Mouse (Mus musculus) kidney, embryonic 15.5 days (tissue): ENCODE data around the gene Entpd3. TPM values are rescaled to one million over a fixed set of nuclear protein-coding genes. Genes with fewer than 3 reads are reported as not detected.

Experiments used
- ATAC-seq: fragments of 200-750 bp; cut with Nextera tagmentation; replicated peaks from 2 replicates; pipeline ENCODE4 v1.8.0; 2017; ENCODE audit warnings: moderate TSS enrichment; ENCODE audit not compliant: low FRiP score
- H3K27ac ChIP-seq: fragments of 300-500 bp; sonication (generic); 2 replicates; pipeline ENCODE4 v1.5.1; 2015; ENCODE audit warnings: mild to moderate bottlenecking, inconsistent platforms
- H3K27me3 ChIP-seq: fragments of 300-500 bp; sonication (generic); 2 replicates; pipeline ENCODE4 v1.6.1; 2015; ENCODE audit warnings: inconsistent platforms
- H3K36me3 ChIP-seq: fragments of 300-500 bp; sonication (generic); 2 replicates; pipeline ENCODE4 v1.6.1; 2015; ENCODE audit warnings: inconsistent platforms
- H3K4me1 ChIP-seq: fragments of 300-500 bp; sonication (generic); 2 replicates; pipeline ENCODE4 v1.6.1; 2015; ENCODE audit warnings: inconsistent platforms
- H3K4me2 ChIP-seq: fragments of 300-500 bp; sonication (generic); 2 replicates; pipeline ENCODE4 v1.6.1; 2015; ENCODE audit warnings: moderate library complexity, mild to moderate bottlenecking, inconsistent platforms
- H3K4me3 ChIP-seq: fragments of 300-500 bp; sonication (generic); replicated peaks from 2 replicates; pipeline ENCODE4 v1.5.1; 2015; ENCODE audit warnings: mild to moderate bottlenecking, inconsistent platforms
- H3K9ac ChIP-seq: fragments of 300-500 bp; sonication (generic); 2 replicates; pipeline ENCODE4 v1.6.1; 2015; ENCODE audit warnings: mild to moderate bottlenecking, inconsistent platforms
- H3K9me3 ChIP-seq: fragments of 300-500 bp; sonication (generic); replicated peaks from 2 replicates; pipeline ENCODE4 v1.6.1; 2016; ENCODE audit warnings: inconsistent platforms
- WGBS: fragments of 180-500 bp; shearing (Covaris S2); methylation state at CpG from one replicate; pipeline ENCODE4 v1.1.7; 2015; ENCODE audit warnings: mixed read lengths; 5-methylcytosine and 5-hydroxymethylcytosine counted together
- polyA plus RNA-seq: library from polyadenylated mRNA; unstranded; fragments of >200 nt; fragmentation: Nextera tagmentation; extraction: Ambion mirVana; gene quantifications from 2 replicates; pipeline ENCODE4 v1.2.1, GENCODE M21; 2015

The Entpd3 gene
- polyA plus RNA-seq, 1 experiment from 2014 or later = 1.5 TPM

DNA sequence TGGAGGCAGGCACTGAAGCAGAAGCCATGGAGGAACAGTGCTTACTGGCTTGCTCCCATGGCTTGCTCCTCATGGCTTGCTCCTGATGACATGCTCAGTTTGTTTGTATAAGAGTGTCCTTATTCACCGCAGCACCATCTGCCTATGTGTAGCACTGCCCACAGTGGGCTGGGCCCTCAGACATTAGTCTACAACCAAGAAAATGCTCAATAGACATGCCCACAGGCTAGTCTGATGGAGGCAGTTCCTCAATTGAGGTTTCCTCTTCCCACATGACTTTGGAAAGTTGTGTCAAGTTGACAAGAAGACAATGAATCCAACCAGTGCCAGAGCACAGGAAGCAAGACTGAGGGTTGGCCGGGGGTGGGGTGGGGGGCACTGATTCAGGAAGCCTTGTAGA is 6.4 kb downstream of the Entpd3 start:
- Histone ChIP-seq H3K27ac (no peak overlapping the region), H3K4me3 (no peak overlapping the region), H3K4me2 (no peak overlapping the region), H3K9me3 (no peaks in the 10 kb centered on the region), H3K27me3 (peaks cover 10% of the 10 kb centered on the region), H3K36me3 (no peaks in the 10 kb centered on the region), H3K9ac (no peak overlapping the region), H3K4me1 (peaks cover 20% of the 10 kb centered on the region)
- WGBS = 81% methylated on average over 2 of the region's 2 CpGs
- no peak for ATAC-seq

DNA sequence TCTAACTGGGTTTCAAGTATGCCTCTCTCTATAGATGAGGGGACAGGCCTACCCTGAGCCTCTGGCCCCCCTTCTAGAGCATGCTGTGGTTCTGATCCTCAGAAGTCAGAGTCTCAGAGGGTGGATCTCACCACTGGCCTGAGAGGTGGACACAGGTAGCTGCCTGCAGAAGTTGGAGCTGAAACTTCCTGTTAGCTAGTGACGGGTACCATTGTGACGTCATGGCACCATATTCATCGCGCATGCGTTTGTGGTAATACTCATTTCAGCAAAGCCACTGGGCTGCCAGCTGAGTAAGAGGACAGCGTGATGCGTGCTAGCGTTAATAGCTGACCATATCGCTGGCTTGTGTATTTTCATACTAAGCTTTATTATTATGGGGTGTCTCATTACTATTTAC is 6.9 kb downstream of the Entpd3 start:
- H3K4me3 ChIP-seq = no peak overlapping the region
- no peak overlapping the region for H3K9ac ChIP-seq
- no peaks in the 10 kb centered on the region for H3K9me3 ChIP-seq
- peaks cover 7% of the 10 kb centered on the region for H3K27me3 ChIP-seq
- H3K4me1 ChIP-seq = peaks cover 18% of the 10 kb centered on the region
- no peaks in the 10 kb centered on the region for H3K36me3 ChIP-seq
- H3K27ac ChIP-seq = no peak overlapping the region
- no peak overlapping the region for H3K4me2 ChIP-seq
- no peak for ATAC-seq
- 91% methylated on average over 9 of the region's 9 CpGs for WGBS

- H3K36me3 ChIP-seq = no peaks in the 10 kb centered on the region
- ATAC-seq = peak; percentile 62; the same call in 1 of the 2 replicates
- peaks cover under 1% of the 10 kb centered on the region; the same call in 1 of the 2 replicates for H3K27me3 ChIP-seq
- H3K4me2 ChIP-seq = peak overlapping the region; percentile 45
- no peaks in the 10 kb centered on the region for H3K9me3 ChIP-seq
- H3K27ac ChIP-seq = 0 out of 2 replicates have a peak overlapping the region, but pooled peaks have one; percentile 7
- WGBS = 9% methylated on average over 16 of the region's 16 CpGs
- no peak overlapping the region for H3K9ac ChIP-seq
- no peak overlapping the region for H3K4me3 ChIP-seq
- peaks cover 12% of the 10 kb centered on the region for H3K4me1 ChIP-seq
These were observed 7.5 kb downstream of the Entpd3 start for GRCm38 (mm10) chr9:120547026-120547668.

DNA sequence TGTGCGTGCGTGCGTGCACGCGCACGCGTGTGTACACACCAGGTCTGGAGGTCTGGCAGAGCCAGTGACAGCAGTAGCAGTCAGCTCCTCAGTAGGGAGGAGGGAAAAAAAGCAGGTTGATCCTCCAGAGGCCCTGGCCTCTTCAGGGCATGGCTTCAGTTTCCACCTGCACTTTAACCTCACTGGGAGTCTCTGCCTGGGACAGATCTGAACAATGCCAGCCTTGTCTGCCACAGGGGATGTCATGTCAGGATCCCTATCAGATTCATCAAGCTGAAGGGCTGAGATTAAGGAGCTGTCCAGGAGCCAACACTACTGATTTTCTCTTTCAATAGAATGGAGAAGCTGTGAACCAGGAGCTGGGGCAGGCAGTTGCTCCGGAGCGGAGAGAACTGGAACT is 11.2 kb downstream of the Entpd3 start:
- H3K27ac ChIP-seq = no peak overlapping the region
- H3K9ac ChIP-seq = no peak overlapping the region
- no peaks in the 10 kb centered on the region; the same call in 1 of the 2 replicates for H3K27me3 ChIP-seq
- H3K4me2 ChIP-seq = no peak overlapping the region
- peaks cover 11% of the 10 kb centered on the region for H3K4me1 ChIP-seq
- H3K36me3 ChIP-seq = no peaks in the 10 kb centered on the region
- no peak overlapping the region for H3K4me3 ChIP-seq
- ATAC-seq = no peak
- H3K9me3 ChIP-seq = no peaks in the 10 kb centered on the region
- 89% methylated on average over 9 of the region's 9 CpGs for WGBS

GRCm38 (mm10) chr9:120563590-120563989 is 24.0 kb downstream of the Entpd3 start:
- Histone ChIP-seq H3K4me3 (no peak overlapping the region), H3K4me1 (no peaks in the 10 kb centered on the region), H3K27ac (no peak overlapping the region), H3K27me3 (no peaks in the 10 kb centered on the region), H3K9ac (no peak overlapping the region), H3K36me3 (no peaks in the 10 kb centered on the region), H3K9me3 (no peaks in the 10 kb centered on the region), H3K4me2 (no peak overlapping the region)
- WGBS = 87% methylated on average over 3 of the region's 3 CpGs
- ATAC-seq = no peak

- 89% methylated on average over 2 of the region's 2 CpGs for WGBS
- H3K4me1 ChIP-seq = no peaks in the 10 kb centered on the region
- no peak for ATAC-seq
- H3K4me2 ChIP-seq = no peak overlapping the region
- H3K27me3 ChIP-seq = no peaks in the 10 kb centered on the region
- no peak overlapping the region for H3K27ac ChIP-seq
- no peaks in the 10 kb centered on the region for H3K36me3 ChIP-seq
- H3K9ac ChIP-seq = no peak overlapping the region
- H3K9me3 ChIP-seq = no peaks in the 10 kb centered on the region
- no peak overlapping the region for H3K4me3 ChIP-seq
These were observed 24.6 kb downstream of the Entpd3 start for GRCm38 (mm10) chr9:120564247-120564646.

- Histone ChIP-seq H3K4me3 (no peak overlapping the region), H3K27ac (no peak overlapping the region), H3K4me2 (no peak overlapping the region), H3K27me3 (no peaks in the 10 kb centered on the region), H3K4me1 (peaks cover 9% of the 10 kb centered on the region), H3K9me3 (no peaks in the 10 kb centered on the region), H3K9ac (no peak overlapping the region), H3K36me3 (no peaks in the 10 kb centered on the region)
- no peak for ATAC-seq
- WGBS = 73% methylated on average over 5 of the region's 5 CpGs
These were observed 26.8 kb downstream of the Entpd3 start for GRCm38 (mm10) chr9:120566384-120566783.

DNA sequence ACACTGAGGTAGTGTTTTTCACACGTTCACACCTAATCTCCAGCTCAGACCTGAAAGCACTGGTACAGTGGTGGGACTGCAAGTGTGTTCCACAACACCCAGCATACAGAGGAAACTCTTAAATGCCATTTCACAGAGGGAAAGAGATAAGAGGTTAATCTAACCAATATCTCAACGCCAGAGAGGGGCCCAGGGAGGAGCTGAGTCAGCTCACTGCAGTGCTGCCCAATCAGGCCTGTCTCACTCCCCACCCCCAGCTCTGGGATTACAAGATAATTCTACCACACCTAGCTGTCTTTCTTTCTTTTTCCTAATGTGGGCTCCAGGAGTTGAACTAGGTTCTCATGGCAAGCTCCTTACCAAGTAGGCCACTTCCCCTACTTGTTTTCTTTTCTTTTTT is 29.3 kb downstream of the Entpd3 start:
- no peak overlapping the region for H3K4me2 ChIP-seq
- no peaks in the 10 kb centered on the region for H3K27me3 ChIP-seq
- H3K4me1 ChIP-seq = peaks cover 23% of the 10 kb centered on the region
- no peak overlapping the region for H3K27ac ChIP-seq
- no peak for ATAC-seq
- peaks cover 16% of the 10 kb centered on the region for H3K36me3 ChIP-seq
- WGBS = 59% methylated on average over 2 of the region's 2 CpGs
- H3K9ac ChIP-seq = no peak overlapping the region
- no peak overlapping the region for H3K4me3 ChIP-seq
- no peaks in the 10 kb centered on the region for H3K9me3 ChIP-seq

DNA sequence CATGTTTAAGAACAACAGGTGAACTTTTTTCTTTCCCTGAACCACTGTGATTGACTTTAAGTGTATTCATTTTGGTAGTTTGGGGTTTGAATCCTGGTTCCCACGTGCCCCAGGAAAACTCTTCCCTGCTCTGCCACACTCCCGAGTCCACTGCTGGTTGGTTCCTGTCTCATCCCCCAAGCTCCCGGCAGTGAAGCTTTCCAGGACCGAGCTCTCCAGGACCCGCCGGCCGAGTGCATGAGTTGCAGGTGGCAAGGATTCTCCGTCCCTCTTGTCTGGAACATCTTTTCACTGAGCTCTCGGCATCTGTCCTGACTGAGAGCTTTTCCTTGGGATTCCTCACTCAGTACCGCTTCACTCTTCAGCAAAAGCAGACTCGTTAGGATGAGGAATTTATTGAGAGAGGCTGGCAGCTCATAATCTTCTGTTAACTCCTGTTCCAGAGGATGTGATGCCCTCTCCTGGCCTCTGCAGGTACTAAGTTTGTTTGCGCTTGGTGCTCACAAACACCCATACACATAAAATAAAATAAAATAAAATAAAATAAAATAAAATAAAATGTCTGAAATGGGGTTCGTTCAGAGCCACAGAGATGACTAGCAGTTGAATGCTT is 30.2 kb downstream of the Entpd3 start:
- peaks cover 25% of the 10 kb centered on the region for H3K36me3 ChIP-seq
- ATAC-seq = no peak
- no peak overlapping the region for H3K4me3 ChIP-seq
- H3K27me3 ChIP-seq = no peaks in the 10 kb centered on the region
- no peaks in the 10 kb centered on the region for H3K9me3 ChIP-seq
- peaks cover 23% of the 10 kb centered on the region for H3K4me1 ChIP-seq
- H3K27ac ChIP-seq = no peak overlapping the region
- no peak overlapping the region; the same call in 1 of the 2 replicates for H3K4me2 ChIP-seq
- H3K9ac ChIP-seq = no peak overlapping the region
- WGBS = 56% methylated on average over 13 of the region's 13 CpGs

DNA sequence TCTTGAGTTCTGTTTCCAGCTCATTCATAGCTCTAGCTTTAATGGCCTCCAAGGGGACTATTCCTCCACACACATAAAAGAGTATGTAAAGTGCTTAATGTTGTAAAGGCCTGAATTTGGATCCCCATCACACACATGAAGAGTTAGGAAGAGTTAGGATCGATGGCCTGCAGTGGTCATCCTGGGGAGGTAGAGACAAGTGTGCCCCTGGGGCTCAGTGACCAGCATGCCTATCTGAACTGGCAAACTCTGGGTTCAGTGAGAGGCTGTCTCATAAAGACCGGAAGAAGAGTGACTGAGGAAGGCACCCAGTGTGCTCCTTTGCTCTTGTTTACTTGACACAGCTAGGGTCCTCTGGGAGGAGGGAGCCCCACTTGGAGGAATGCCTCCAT is 30.7 kb downstream of the Entpd3 start:
- peaks cover 23% of the 10 kb centered on the region for H3K4me1 ChIP-seq
- no peak overlapping the region for H3K9ac ChIP-seq
- 0 out of 2 replicates have a peak overlapping the region, but pooled peaks have one; percentile 89 for H3K27ac ChIP-seq
- WGBS = 57% methylated on average over 2 of the region's 2 CpGs
- H3K27me3 ChIP-seq = no peaks in the 10 kb centered on the region
- ATAC-seq = no peak
- H3K4me2 ChIP-seq = peak overlapping the region; percentile 90
- H3K4me3 ChIP-seq = peak overlapping the region; percentile 97
- peaks cover 31% of the 10 kb centered on the region for H3K36me3 ChIP-seq
- no peaks in the 10 kb centered on the region for H3K9me3 ChIP-seq

DNA sequence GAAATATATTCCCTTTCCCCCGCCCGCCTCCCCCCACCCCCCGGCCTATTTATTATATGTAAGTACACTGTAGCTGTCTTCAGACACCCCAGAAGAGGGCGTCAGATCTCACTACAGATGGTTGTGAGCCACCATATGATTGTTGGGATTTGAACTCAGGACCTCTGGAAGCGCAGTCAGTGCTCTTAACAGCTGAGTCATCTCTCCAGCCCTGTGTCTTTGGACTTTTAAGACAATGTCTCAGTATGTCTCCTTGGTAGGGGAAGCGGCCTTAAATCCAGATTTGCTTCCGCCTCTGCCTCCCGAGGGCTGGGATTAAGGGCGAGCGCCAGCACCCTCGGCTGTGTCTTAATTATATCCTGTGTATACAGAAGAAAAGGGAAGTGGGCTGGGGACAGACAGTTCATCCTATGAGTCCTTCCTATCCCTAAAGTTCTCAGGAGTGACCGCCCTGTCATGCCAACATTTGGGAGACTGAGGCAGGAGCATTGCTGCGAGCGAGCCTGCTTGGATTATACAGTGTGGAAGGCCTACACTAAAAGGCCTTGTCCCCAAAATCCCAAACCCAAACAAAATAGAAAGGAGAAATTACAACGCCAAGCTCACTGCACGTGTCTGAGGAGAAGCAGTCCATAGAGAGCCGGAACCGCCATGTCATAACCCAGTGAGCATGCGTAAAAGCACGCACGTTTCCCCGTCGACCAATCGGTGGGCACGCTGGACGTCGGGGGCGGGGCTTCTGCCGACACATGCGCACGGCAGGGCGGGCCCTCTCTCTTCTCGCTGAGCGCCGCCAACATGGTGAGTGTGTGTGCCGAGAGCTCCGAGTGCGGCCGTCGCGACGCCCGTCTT is 31.3 kb downstream of the Entpd3 start, which contains the start of gene Rpl14:
Gene Rpl14 (plus strand): TSS at position 704 of the 852 bp plus-strand sequence.
- peak; percentile 96 for ATAC-seq
- H3K4me1 ChIP-seq = peaks cover 27% of the 10 kb centered on the region
- H3K9me3 ChIP-seq = no peaks in the 10 kb centered on the region
- peak within 1 kb of the TSS; percentile 97 for H3K4me3 ChIP-seq
- peak within 1 kb of the TSS; percentile 97 for H3K9ac ChIP-seq
- H3K36me3 ChIP-seq = peaks cover 37% of the 10 kb centered on the region
- H3K27me3 ChIP-seq = no peaks in the 10 kb centered on the region
- H3K27ac ChIP-seq = peak within 1 kb of the TSS; percentile 89
- 4% methylated on average over 43 of the region's 43 CpGs for WGBS
- H3K4me2 ChIP-seq = peak within 1 kb of the TSS; percentile 90
